Mouse (Mus musculus) gastrocnemius, postnatal 10 days (tissue): ENCODE measurements at regions not wholly inside any gene's neighbourhood (a gene's known extent, or its start where the extent isn't known, plus 50 kb on each side); places are given as distances from the start of the nearest gene placed in this dataset.
"Not testable (repeated sequence)": the region's sequence is repeated elsewhere in the genome, so short reads cannot be mapped to it uniquely, and the experiment has no call there.

Source experiments
- DNase-seq: peaks from one replicate; pipeline ENCODE4 v3.0.0; 2021; ENCODE audit warnings: mixed read lengths

GRCm38 (mm10) chr10:120726369-120726768, 172.5 kb downstream of the Msrb3 start:
- no peak for DNase-seq

- DNase-seq, result no peak
Measured at GRCm38 (mm10) chr10:120721956-120722532, 176.9 kb downstream of the Msrb3 start.

GRCm38 (mm10) chr10:120720981-120721380, 177.9 kb downstream of the Msrb3 start:
- DNase-seq, result no peak

DNA sequence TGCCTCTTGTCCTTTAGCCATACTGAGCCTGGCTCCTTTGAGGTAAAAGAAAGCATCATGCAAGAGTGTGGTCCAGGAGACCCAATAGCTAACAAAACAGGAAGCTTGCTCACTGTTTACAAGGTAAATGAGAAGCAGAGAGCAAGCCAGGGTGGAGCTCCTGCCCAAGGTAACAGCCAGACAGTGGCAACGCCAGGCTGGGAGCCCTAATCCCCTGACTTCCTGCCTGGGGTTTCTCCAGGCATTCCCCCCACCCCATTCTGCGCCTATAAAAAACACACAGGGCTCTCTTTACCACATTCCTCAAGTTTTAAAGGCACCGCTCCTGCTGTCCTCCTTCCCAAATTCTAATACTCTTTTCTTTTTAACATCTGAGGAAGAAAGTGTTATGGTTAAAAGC, 178.8 kb downstream of the Msrb3 start:
- no peak for DNase-seq

GRCm38 (mm10) chr10:120717159-120717567, 181.7 kb downstream of the Msrb3 start:
- DNase-seq, result peak; percentile 22

DNA sequence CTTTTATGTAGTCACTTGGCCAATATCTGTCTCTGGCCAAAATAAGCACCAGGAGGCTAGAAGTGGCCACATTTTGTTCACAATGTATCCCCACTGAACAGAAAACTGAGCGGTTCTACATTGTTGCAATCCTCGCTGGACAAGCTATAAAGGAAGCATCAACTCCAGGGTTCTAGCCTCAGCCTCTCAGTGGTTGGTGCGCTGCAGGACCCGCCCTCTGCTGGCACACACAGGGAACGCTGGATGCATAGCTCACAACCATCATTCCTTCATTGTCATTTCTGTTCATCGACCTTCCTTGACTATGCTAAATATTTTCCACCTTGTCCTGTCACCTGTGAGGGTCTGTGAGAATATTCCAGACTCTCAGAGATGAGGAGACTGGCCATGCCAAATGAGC, 182.5 kb downstream of the Msrb3 start:
- DNase-seq, result no peak

GRCm38 (mm10) chr10:120707771-120708750, 190.8 kb downstream of the Msrb3 start:
- peak; percentile 14 for DNase-seq

DNA sequence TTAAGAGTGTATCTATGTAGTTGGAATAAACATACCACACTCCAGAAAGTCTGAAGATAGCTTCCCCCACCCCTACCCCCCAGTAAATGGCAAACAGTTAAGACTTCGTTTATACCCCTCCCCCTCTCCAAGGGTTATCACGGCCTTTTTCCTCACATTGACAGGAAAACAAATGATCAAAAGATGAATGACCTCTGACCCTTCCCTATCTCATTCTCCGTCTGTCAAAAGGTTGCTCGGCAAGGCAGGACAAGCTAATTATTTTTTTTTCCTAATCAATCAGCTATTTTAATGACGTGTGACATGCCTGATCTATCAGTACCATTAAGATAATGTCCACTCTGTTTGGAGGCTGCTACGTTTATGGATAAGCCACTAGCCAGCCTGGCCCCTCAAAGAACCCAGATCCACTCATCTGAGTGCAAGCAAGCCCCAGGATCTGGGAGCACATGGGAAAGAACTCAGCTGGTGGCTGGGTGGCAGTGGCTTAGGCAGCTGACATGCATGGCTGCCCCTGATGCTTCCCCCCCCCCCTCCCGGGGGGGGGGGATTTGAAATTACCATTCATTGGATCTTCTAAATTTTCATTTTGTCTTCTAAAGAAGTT, 192.1 kb downstream of the Msrb3 start:
- no peak for DNase-seq

- peak; percentile 78 for DNase-seq
Measured at GRCm38 (mm10) chr10:120701833-120702232, 197.1 kb downstream of the Msrb3 start.

GRCm38 (mm10) chr10:120697275-120697856, 201.5 kb downstream of the Msrb3 start:
- DNase-seq, result no peak

DNA sequence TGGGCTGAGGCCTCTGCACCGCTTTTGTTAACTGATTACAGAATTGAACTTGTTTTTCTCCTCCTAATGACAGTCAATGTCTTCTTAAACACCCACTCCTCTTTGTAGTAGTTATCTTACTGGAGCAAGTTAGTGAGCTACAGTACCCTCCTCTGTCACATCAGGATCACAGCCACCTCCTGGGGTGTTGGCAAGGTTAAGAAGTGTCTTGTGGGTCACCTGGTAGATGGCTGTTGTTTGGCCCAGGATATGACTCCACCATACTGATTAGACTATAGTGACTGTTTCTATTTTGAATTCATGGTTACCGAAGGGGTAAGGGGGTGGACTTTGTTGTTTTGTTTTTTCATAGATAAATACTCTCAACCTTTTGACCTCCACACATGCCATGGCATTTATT, 202.4 kb downstream of the Msrb3 start:
- DNase-seq, result no peak

DNA sequence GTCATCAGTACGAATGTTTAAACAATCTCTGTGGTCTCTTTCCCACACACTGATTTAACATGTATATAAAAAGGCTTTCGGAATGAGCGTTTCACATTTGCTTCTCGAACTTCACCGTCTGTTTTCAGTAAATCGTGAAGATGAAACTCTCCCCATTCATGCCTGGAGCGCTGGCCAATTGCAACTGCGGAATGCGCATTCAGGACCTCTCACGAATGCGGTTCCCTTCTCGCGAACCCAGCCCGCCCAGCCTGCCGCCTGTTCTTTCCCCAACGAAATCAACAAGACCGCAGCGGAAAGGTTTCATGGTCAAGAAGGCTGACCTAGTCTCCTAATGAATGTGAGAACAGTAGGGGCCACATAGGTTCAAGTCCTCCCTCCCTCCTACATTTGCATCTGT, 204.4 kb downstream of the Msrb3 start:
- peak; percentile 13 for DNase-seq

- peak; percentile 41 for DNase-seq
Measured at GRCm38 (mm10) chr10:120691451-120691850, 207.4 kb downstream of the Msrb3 start.

DNA sequence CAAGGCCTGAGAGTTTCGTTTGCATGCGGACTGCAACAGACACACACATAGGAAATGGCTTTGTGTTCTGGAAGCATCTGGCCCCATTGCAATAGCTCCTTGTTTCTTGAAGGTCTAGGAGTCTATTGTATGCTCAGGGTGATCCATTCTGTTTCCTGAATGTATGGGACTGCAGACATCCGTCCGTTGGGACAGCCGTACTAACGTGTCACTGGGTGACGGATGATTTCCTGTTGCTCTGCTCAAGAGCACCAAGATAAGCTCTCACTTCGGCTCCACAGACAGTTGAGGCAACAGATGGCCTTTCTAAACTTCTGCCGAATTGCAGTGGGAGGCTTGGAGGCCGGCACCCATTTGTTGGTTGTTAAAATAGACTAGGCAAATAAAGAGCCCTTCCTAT, 209.9 kb upstream of the Hmga2 start:
- DNase-seq, result no peak

GRCm38 (mm10) chr10:120682021-120682420, 205.8 kb upstream of the Hmga2 start:
- DNase-seq, result no peak

DNA sequence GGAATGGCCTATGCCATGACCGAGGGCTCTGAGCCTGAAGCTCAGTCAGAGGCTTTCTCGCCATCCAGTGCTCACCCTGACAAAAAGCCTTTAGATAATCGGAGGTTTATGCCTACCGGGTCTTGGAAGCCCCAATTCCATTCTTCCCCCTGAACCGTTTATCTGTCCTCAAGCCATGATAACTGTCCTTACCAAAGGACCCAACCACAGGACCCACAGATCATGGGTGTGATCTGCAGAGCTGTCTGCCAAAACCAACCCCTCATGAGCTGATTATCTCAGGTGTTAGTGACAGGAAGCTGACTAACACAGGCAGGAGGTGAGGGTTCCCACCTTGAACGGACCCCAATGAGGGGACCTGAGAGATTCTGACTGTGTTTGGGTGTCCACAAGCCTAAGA, 203.7 kb upstream of the Hmga2 start:
- no peak for DNase-seq

- no peak for DNase-seq
Measured at GRCm38 (mm10) chr10:120678277-120678676, 202.0 kb upstream of the Hmga2 start.

DNA sequence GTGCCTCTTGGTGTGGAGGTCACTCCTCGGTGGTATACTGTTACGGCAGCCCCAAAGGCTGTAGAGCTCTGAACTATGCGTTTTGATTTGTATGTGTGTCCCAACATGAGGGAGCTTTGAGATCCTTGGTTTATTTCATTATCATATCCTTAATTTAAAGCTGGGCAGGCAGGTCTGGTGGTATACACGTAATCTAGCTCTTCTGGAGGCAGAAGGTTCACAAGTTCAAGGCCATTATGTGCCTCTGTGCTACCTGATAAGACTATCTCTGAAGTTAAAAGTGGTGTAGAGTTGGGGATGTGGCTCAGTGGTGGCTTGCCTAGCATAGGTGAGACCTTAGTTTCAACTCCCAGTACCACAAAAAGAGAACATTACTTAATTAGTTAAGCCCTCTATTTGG, 199.1 kb upstream of the Hmga2 start:
- no peak for DNase-seq

DNA sequence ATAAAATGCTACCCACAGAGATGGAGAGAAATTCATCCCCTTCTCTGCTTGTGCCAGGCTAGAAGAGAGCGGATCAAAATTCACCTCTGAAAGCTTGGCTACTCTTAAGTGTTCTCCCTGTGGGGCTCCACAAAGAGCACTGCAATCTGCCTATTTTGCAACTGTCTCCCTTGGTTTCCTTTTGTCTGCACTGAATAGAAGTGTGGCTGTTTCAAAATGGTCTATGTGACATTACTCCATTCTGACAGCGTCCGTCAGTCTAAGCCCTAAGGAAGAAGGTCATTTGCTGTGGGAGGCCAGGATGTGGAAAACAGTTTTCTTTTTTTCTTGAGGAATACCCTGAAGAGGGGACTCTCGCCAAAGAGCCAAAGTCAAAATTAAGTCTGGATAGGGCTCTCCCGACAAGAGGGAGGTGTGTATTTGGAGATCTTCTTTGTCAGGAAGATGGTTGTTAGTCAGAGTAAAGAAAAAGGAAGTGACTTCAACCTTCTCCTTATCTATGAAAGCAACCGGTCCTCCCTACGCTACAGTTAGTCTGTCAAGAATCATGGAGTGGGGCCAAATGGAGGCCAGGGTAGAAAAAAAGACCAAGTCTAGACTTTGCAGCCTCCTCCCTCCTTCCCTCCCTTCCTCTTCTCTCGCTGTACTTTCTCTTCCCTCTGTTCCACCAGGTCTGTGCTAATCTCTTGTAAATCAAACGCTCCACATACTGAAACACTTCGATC, 198.2 kb upstream of the Hmga2 start:
- no peak for DNase-seq

DNA sequence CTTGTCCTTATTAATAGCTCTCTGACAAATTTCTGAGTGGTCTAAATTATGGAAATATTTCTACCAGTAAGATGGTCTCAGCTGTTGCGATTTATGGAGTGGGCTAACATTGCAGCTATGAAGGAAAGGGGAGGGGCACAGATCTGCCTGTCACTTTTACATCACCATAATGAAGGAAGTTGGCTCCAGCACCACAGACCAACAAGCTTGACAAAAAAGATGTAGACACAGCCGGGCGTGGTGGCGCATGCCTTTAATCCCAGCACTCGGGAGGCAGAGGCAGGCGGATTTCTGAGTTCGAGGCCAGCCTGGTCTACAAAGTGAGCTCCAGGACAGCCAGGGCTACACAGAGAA, 191.4 kb upstream of the Hmga2 start:
- not testable (repeated sequence) for DNase-seq

GRCm38 (mm10) chr10:120666985-120667677, 190.9 kb upstream of the Hmga2 start:
- peak; percentile 70 for DNase-seq
